Mouse (Mus musculus) liver, adult 2 months (tissue): ENCODE measurements at regions not wholly inside any gene's neighbourhood (a gene's known extent, or its start where the extent isn't known, plus 50 kb on each side); places are given as distances from the start of the nearest gene placed in this dataset.

Experiments
- DNase-seq: peaks from one replicate; pipeline ENCODE4 v3.0.0-alpha.2; 2011; ENCODE audit warnings: low read depth, low spot score; ENCODE audit errors: extremely low read depth
- H3K27ac ChIP-seq: fragments of 200-500 bp; replicated peaks from 2 replicates; pipeline ENCODE4 v1.5.1; 2012; ENCODE audit warnings: low read depth, mild to moderate bottlenecking, control low read depth, inconsistent platforms, low read length; ENCODE audit not compliant: insufficient read depth
- H3K27me3 ChIP-seq: fragments of 200-500 bp; 2 replicates; pipeline ENCODE4 v1.6.1; 2012; ENCODE audit warnings: mild to moderate bottlenecking, moderate library complexity, low read length, inconsistent platforms; ENCODE audit not compliant: control insufficient read depth, insufficient read depth
- H3K36me3 ChIP-seq: fragments of 200-500 bp; 2 replicates; pipeline ENCODE4 v1.6.1; 2012; ENCODE audit warnings: low read length, inconsistent platforms; ENCODE audit not compliant: control insufficient read depth, insufficient read depth
- H3K4me1 ChIP-seq: fragments of 200-500 bp; 2 replicates; pipeline ENCODE4 v1.6.1; 2011; ENCODE audit warnings: low read length; ENCODE audit not compliant: control insufficient read depth, insufficient read depth
- H3K4me3 ChIP-seq: fragments of 200-500 bp; 2 replicates; pipeline ENCODE4 v1.5.1; 2011; ENCODE audit warnings: low read depth, mild to moderate bottlenecking, control low read depth, low read length, moderate library complexity; ENCODE audit not compliant: insufficient read depth
- H3K79me2 ChIP-seq: fragments of 200-500 bp; 2 replicates; pipeline ENCODE4 v1.6.1; 2012; ENCODE audit warnings: inconsistent platforms, mild to moderate bottlenecking, low read length, moderate library complexity; ENCODE audit not compliant: control insufficient read depth, insufficient read depth
- H3K9ac ChIP-seq: fragments of 200-500 bp; 2 replicates; pipeline ENCODE4 v1.6.1; 2012; ENCODE audit warnings: low read depth, mild to moderate bottlenecking, control low read depth, inconsistent platforms, low read length
- CTCF ChIP-seq: fragments of 200-500 bp; IDR thresholded peaks from 2 replicates; pipeline ENCODE4 v1.5.1; 2011; ENCODE audit warnings: low read depth, low read length, control low read depth
- POLR2A ChIP-seq: fragments of 200-500 bp; IDR thresholded peaks from 2 replicates; pipeline ENCODE4 v1.6.1; 2011; ENCODE audit warnings: low read length, control low read depth; ENCODE audit not compliant: insufficient read depth; ENCODE audit errors: extremely low read depth
- WGBS: fragments of 180-500 bp; shearing (Covaris S2); methylation state at CpG from one replicate; pipeline ENCODE4 v1.1.7; 2018; 5-methylcytosine and 5-hydroxymethylcytosine counted together

GRCm38 (mm10) chr8:68984487-68984886 is 224.4 kb upstream of the Zfp930 start:
- Histone ChIP-seq H3K27ac (no peak overlapping the region), H3K4me1 (no peaks in the 10 kb centered on the region), H3K36me3 (no peaks in the 10 kb centered on the region), H3K79me2 (no peaks in the 10 kb centered on the region), H3K9ac (no peak overlapping the region), H3K27me3 (no peaks in the 10 kb centered on the region), H3K4me3 (no peak overlapping the region)
- DNase-seq: no peak
- no peak for TF ChIP-seq CTCF
- TF ChIP-seq POLR2A: no peak
- 91% methylated on average over 4 of the region's 4 CpGs for WGBS

GRCm38 (mm10) chr8:68986425-68986824 is 222.4 kb upstream of the Zfp930 start:
- no peak overlapping the region for H3K4me3 ChIP-seq
- WGBS: 93% methylated on average over 2 of the region's 2 CpGs
- TF ChIP-seq CTCF (no peak), POLR2A (no peak)
- H3K9ac ChIP-seq: no peak overlapping the region
- H3K79me2 ChIP-seq: no peaks in the 10 kb centered on the region
- no peak for DNase-seq
- H3K4me1 ChIP-seq: no peaks in the 10 kb centered on the region
- no peaks in the 10 kb centered on the region for H3K36me3 ChIP-seq
- no peak overlapping the region for H3K27ac ChIP-seq
- no peaks in the 10 kb centered on the region for H3K27me3 ChIP-seq
